Mouse (Mus musculus) small intestine, adult 2 months (tissue): ENCODE measurements around the gene Spryd7.
"Not testable (repeated sequence)": the region's sequence is repeated elsewhere in the genome, so short reads cannot be mapped to it uniquely, and the experiment has no call there.

Experiments used
- CTCF ChIP-seq: fragments of 200-500 bp; IDR thresholded peaks from 2 replicates; pipeline ENCODE4 v1.5.1; 2012; ENCODE audit warnings: low read depth, mild to moderate bottlenecking, control low read depth, inconsistent platforms, low read length, moderate library complexity, mixed read lengths; ENCODE audit not compliant: insufficient replicate concordance, insufficient read length; ENCODE audit errors: extremely low read depth
- POLR2A ChIP-seq: fragments of 200-500 bp; IDR thresholded peaks from 2 replicates; pipeline ENCODE4 v1.6.1; 2012; ENCODE audit warnings: low read depth, mild to moderate bottlenecking, control low read depth, inconsistent platforms, low read length, moderate library complexity

- not testable (repeated sequence) for TF ChIP-seq POLR2A, CTCF
Observed at GRCm38 (mm10) chr14:61566211-61566610, 9.5 kb upstream of the Spryd7 start.
